Mouse (Mus musculus): ENCODE results near the gene Phka2. TPM values are rescaled to one million over a fixed set of nuclear protein-coding genes. Genes with fewer than 3 reads are reported as not detected.

The Phka2 gene
- polyA plus RNA-seq, 1 experiment, result 0.62 TPM

GRCm38 (mm10) chrX:160610482-160610881, 108.5 kb downstream of the Phka2 start:
- Histone ChIP-seq H3K36me3 (ENCODE audit: control insufficient read depth) (no peaks in the 10 kb centered on the region), H3K4me3 (replicated peaks) (no peak overlapping the region), H3K27me3 (ENCODE audit: control insufficient read depth) (no peaks in the 10 kb centered on the region), H3K4me1 (ENCODE audit: control insufficient read depth) (no peaks in the 10 kb centered on the region), H3K9me3 (ENCODE audit: control insufficient read depth, low read length) (no peaks in the 10 kb centered on the region)
- no peak for TF ChIP-seq GATA1 (IDR thresholded peaks at IDR 0.05; ENCODE audit: low read length)
- no peak for TF ChIP-seq TAL1 (IDR thresholded peaks at IDR 0.05; ENCODE audit: low read length)

DNA sequence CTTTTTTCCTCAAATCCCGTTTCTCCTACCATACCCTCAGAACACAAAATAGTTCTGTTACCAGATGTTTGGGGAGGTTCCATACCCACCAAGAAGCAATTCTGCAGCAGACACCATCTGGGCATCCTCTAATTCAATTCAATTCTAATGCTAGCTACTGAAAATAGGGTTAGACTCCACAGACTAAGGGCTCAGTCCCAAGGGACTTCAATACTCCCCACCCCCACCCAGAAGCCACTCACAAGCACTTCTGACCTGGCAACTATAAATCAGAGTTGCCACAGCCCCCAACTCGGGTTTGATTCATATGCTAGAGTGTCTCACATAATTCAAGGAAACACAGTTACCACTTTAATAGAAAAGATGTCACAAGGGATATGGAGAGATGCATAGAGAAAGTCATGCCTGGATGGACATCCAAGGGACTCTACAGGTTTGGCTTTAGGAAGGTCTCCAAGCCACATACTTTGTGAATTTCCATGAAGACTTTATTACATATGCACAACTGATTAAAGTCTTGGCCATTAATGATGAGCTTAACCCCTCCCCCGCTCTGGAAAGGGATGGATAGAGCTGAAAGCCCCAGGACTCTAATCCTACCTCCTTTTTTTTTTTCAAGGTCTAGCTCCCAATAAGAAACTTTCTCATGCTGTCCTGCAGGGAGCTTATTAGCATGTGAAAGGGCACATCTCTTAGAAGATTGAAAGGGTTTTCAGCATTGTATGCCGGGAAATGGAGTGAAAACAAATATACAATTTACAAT, 109.1 kb downstream of the Phka2 start:
- Histone ChIP-seq H3K9me3 (ENCODE audit: control insufficient read depth, low read length) (no peaks in the 10 kb centered on the region), H3K4me3 (replicated peaks) (no peak overlapping the region), H3K36me3 (ENCODE audit: control insufficient read depth) (no peaks in the 10 kb centered on the region), H3K27me3 (ENCODE audit: control insufficient read depth) (no peaks in the 10 kb centered on the region), H3K4me1 (ENCODE audit: control insufficient read depth) (no peaks in the 10 kb centered on the region)
- TF ChIP-seq TAL1 (IDR thresholded peaks at IDR 0.05; ENCODE audit: low read length) (no peak), GATA1 (IDR thresholded peaks at IDR 0.05; ENCODE audit: low read length) (no peak)

Other genes starting within 250 kb of the Phka2 start
- gene Adgrg2, start 111.5 kb upstream of the Phka2 start, polyA plus RNA-seq (2012), result not detected in 2 replicates
- not detected in 2 replicates for gene Ppef1, start 233.6 kb downstream of the Phka2 start, polyA plus RNA-seq (2012)